14 mouse cellular contexts compared by ENCODE assay signal in the genomic region with DNA sequence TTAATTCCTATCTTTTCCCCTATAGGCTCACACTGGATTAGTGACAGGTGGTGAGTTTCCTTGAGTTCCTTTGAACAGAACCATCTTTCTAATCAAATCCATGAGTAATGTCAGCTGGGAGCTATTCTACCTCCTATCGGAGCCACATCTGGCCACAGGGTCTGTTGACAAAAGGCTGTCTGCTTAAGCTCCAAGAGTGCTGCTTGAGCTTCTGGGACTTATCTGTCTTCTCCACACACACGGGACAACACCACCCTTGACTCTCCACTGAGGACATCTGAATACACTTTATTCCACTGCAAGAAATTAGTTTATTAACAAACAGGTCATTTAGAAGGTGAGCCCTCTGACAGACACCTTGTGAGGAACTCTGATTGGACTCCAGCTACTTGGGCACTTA.
"Had no signal": no experiment of that assay in that cellular context is flagged by ENCODE, and none has a peak within 500 bp of the region (broad histone marks: within the 10 kb centered on the region; RNA-seq: fewer than 3 reads in every experiment).

No protein-coding gene starts in this region.

- H3K4me1 ChIP-seq: limb, embryonic 12.5 days; lung, embryonic 15.5 days; midbrain, embryonic 13.5 days; stomach, embryonic 15.5 days had no signal

- H3K27ac ChIP-seq: kidney, postnatal 0 days; limb, embryonic 12.5 days; lung, embryonic 15.5 days; macrophage; midbrain, embryonic 13.5 days; stomach, embryonic 15.5 days had no signal

- H3K9ac ChIP-seq: limb, embryonic 12.5 days; lung, embryonic 15.5 days; midbrain, embryonic 13.5 days; stomach, embryonic 15.5 days had no signal

- H3K4me3 ChIP-seq: limb, embryonic 12.5 days; lung, embryonic 15.5 days; midbrain, embryonic 13.5 days; stomach, embryonic 15.5 days had no signal

- H3K9me3 ChIP-seq: limb, embryonic 12.5 days; lung, embryonic 15.5 days; midbrain, embryonic 13.5 days; stomach, embryonic 15.5 days had no signal

- DNase-seq: kidney, adult 11 months; kidney, adult 9 months; kidney, postnatal 4 days; layer of hippocampus, postnatal 36 days; lung, postnatal 14 days; right cerebral cortex, postnatal 14 days; thymus, adult 2 months; thymus, postnatal 25 days had no signal

- H3K36me3 ChIP-seq: stomach, embryonic 15.5 days had no signal

- H3K4me2 ChIP-seq: limb, embryonic 12.5 days; lung, embryonic 15.5 days; midbrain, embryonic 13.5 days; stomach, embryonic 15.5 days had no signal

- H3K27me3 ChIP-seq: limb, embryonic 12.5 days; lung, embryonic 15.5 days; midbrain, embryonic 13.5 days; stomach, embryonic 15.5 days had no signal

- ATAC-seq: midbrain, embryonic 13.5 days had no signal
